Mouse (Mus musculus): ENCODE measurements around the gene Ttll11. TPM values are rescaled to one million over a fixed set of nuclear protein-coding genes. Genes with fewer than 3 reads are reported as not detected.

Gene Ttll11
- polyA plus RNA-seq, 1 experiment from 2014 or later: 0.34 TPM

DNA sequence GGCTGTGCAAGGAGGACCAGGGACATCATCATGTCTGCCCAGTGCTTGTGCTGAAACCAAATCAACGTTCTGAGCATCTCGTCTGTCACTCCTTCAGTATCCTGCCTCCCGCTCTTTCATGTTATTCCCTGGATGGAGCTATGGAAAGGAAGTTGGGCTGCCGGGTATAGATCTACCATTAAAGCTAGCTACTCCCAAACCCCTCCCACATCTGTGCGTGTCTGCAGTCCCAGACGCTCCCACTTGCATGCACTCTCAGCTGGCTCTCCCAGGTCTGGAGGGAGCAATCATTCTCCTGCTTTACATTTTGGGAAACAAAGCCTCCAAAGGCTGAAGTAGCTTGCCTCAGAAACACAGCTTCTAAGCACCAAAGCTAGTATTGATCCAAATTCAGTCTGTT is 146.2 kb downstream of the Ttll11 start:
- ATAC-seq (ENCODE audit: insufficient read depth, low FRiP score): no peak
- no peak overlapping the region for H3K4me2 ChIP-seq (ENCODE audit: low read depth, low read length)
- 0 out of 2 replicates have a peak, but pooled peaks cover 10% of the 10 kb centered on the region for H3K4me1 ChIP-seq (ENCODE audit: control insufficient read depth, insufficient read depth, low read length)
- H3K27me3 ChIP-seq (ENCODE audit: control insufficient read depth, insufficient read depth, low read length): no peaks in the 10 kb centered on the region
- H3K9me3 ChIP-seq (replicated peaks; ENCODE audit: control insufficient read depth, low read length): peaks cover 14% of the 10 kb centered on the region
- H3K9ac ChIP-seq (ENCODE audit: low read length): no peak overlapping the region
- H3K36me3 ChIP-seq (ENCODE audit: control insufficient read depth, insufficient read depth, low read length): no peaks in the 10 kb centered on the region
- no peak overlapping the region for H3K4me3 ChIP-seq (replicated peaks; ENCODE audit: low read length)
- 54% methylated on average over 6 of the region's 6 CpGs for WGBS
- H3K27ac ChIP-seq (ENCODE audit: low read length): no peak overlapping the region

DNA sequence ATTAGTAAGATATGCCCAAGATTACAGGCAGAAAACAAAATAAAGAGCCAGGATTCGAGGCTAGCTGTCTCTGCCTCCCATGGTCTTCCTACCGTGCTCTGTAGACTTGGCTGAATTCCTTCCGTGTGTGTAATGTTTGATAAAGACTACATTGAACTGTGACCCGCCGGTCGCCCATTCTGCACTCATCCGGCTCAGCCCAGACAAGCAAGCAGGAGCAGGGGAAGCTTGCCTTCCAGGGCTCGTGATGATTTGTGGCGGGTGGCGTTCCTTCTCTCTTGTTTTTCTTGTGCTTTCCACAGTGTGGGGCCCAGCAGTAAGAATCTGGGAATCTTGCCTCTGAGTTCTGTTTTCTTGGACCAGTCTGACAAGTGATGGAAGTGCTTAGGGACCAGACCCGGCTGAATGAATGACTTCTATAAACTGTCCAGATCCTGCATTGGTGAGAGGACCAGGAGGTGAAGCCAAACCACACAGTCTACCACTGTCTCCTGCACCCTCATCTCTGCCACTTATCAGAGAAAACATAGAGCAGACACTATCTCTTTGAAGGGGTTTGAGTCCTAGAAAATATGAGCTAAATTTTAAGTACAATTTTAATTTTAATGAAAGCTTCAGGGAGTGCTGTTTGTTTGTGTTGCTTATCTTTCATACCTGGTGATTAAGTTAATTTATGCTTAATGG is 146.8 kb downstream of the Ttll11 start:
- peak; percentile 79; the same call in 1 of the 2 replicates for ATAC-seq (ENCODE audit: insufficient read depth, low FRiP score)
- Histone ChIP-seq H3K4me1 (ENCODE audit: control insufficient read depth, insufficient read depth, low read length) (0 out of 2 replicates have a peak, but pooled peaks cover 10% of the 10 kb centered on the region), H3K27me3 (ENCODE audit: control insufficient read depth, insufficient read depth, low read length) (no peaks in the 10 kb centered on the region), H3K4me3 (replicated peaks; ENCODE audit: low read length) (no peak overlapping the region), H3K9me3 (replicated peaks; ENCODE audit: control insufficient read depth, low read length) (peaks cover 14% of the 10 kb centered on the region), H3K27ac (ENCODE audit: low read length) (no peak overlapping the region), H3K36me3 (ENCODE audit: control insufficient read depth, insufficient read depth, low read length) (no peaks in the 10 kb centered on the region), H3K9ac (ENCODE audit: low read length) (no peak overlapping the region), H3K4me2 (ENCODE audit: low read depth, low read length) (no peak overlapping the region)
- WGBS: 13% methylated on average over 11 of the region's 11 CpGs

DNA sequence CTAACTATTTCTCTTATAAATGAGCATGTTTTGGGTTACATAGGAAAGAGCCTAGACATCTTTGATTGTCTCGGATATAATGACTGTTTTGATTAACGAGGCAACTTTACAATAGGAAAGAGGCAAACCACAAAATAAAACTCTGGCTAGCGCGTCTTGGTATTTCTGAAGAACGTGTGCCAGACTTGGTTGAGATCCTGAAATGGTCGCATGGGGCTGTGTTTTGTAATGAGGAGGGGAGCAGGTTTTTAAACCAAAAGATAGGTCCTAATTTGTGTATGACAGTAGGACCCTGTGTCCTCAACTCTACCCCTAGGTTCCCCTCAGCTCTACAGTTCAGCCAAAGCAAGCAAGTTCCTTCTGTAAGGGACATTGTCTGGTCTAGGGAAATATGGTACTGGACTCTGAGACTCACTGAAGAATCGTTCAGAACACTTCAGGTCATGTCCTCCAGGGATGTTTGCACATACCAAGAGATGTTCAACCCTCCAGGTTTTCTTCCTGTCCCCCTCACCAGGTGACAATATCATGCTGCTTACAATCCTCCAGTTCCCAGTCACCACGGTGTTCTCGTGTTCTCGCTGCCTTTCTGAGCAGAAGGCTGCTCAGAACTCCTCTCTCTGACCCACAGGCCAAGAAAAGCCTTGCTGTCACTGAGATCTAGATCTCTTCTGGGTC is 147.7 kb downstream of the Ttll11 start:
- Histone ChIP-seq H3K27me3 (ENCODE audit: control insufficient read depth, insufficient read depth, low read length) (no peaks in the 10 kb centered on the region), H3K9ac (ENCODE audit: low read length) (no peak overlapping the region), H3K4me2 (ENCODE audit: low read depth, low read length) (no peak overlapping the region), H3K27ac (ENCODE audit: low read length) (no peak overlapping the region), H3K36me3 (ENCODE audit: control insufficient read depth, insufficient read depth, low read length) (no peaks in the 10 kb centered on the region), H3K4me1 (ENCODE audit: control insufficient read depth, insufficient read depth, low read length) (0 out of 2 replicates have a peak, but pooled peaks cover 10% of the 10 kb centered on the region), H3K9me3 (replicated peaks; ENCODE audit: control insufficient read depth, low read length) (peaks cover 7% of the 10 kb centered on the region), H3K4me3 (replicated peaks; ENCODE audit: low read length) (no peak overlapping the region)
- ATAC-seq (ENCODE audit: insufficient read depth, low FRiP score): no peak
- WGBS: 76% methylated on average over 10 of the region's 10 CpGs

GRCm38 (mm10) chr2:35830966-35831903 is 148.5 kb downstream of the Ttll11 start:
- H3K27me3 ChIP-seq (ENCODE audit: control insufficient read depth, insufficient read depth, low read length): no peaks in the 10 kb centered on the region
- H3K9me3 ChIP-seq (replicated peaks; ENCODE audit: control insufficient read depth, low read length): no peaks in the 10 kb centered on the region
- H3K4me3 ChIP-seq (replicated peaks; ENCODE audit: low read length): no peak overlapping the region
- no peak overlapping the region for H3K27ac ChIP-seq (ENCODE audit: low read length)
- 0 out of 2 replicates have a peak, but pooled peaks cover 10% of the 10 kb centered on the region for H3K4me1 ChIP-seq (ENCODE audit: control insufficient read depth, insufficient read depth, low read length)
- WGBS: 70% methylated on average over 6 of the region's 6 CpGs
- no peak overlapping the region for H3K9ac ChIP-seq (ENCODE audit: low read length)
- H3K4me2 ChIP-seq (ENCODE audit: low read depth, low read length): no peak overlapping the region
- no peaks in the 10 kb centered on the region for H3K36me3 ChIP-seq (ENCODE audit: control insufficient read depth, insufficient read depth, low read length)
- ATAC-seq (ENCODE audit: insufficient read depth, low FRiP score): no peak

DNA sequence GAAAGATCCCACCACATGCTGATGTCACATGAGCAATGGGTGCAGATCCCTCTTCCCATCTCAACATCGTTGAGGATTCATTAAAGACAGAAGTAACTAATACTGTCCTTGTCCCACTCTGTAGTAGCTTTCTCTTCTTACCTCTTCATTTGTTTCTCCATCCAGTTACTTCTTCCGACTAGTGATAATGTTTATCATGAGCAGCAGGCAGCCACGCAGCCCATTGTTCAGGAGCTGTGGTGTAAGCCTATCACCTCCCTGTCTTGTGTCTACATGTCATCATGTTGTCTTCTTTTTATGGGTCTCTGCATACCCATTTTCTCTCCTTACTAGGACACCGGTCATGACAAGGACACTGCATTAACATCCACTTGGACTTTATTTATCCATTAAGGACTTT is 150.6 kb downstream of the Ttll11 start:
- 87% methylated on average over 4 of the region's 4 CpGs for WGBS
- H3K4me2 ChIP-seq (ENCODE audit: low read depth, low read length): no peak overlapping the region
- no peak overlapping the region for H3K9ac ChIP-seq (ENCODE audit: low read length)
- 0 out of 2 replicates have a peak, but pooled peaks cover 10% of the 10 kb centered on the region for H3K4me1 ChIP-seq (ENCODE audit: control insufficient read depth, insufficient read depth, low read length)
- no peaks in the 10 kb centered on the region for H3K27me3 ChIP-seq (ENCODE audit: control insufficient read depth, insufficient read depth, low read length)
- no peak overlapping the region for H3K27ac ChIP-seq (ENCODE audit: low read length)
- no peak for ATAC-seq (ENCODE audit: insufficient read depth, low FRiP score)
- no peaks in the 10 kb centered on the region for H3K36me3 ChIP-seq (ENCODE audit: control insufficient read depth, insufficient read depth, low read length)
- H3K9me3 ChIP-seq (replicated peaks; ENCODE audit: control insufficient read depth, low read length): no peaks in the 10 kb centered on the region
- H3K4me3 ChIP-seq (replicated peaks; ENCODE audit: low read length): no peak overlapping the region

DNA sequence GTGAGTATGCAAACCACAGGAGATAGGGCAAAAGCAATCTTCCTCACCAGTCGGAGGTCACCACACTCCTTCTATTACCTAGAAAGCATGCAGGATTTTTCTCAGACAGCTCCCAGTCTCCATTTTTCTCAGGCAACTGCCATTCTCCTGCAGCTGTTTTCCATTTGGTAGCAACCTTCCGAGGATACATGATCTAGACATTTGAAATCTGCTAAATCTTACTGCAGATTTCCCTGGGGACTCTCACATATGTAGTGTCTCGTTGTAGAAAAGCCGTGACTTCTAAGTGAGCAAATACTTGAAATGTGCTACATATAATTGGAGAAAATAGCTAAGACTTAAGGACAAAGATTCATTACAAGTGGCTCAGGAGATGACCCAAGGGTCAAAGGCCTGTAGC is 151.8 kb downstream of the Ttll11 start:
- Histone ChIP-seq H3K27me3 (ENCODE audit: control insufficient read depth, insufficient read depth, low read length) (no peaks in the 10 kb centered on the region), H3K27ac (ENCODE audit: low read length) (no peak overlapping the region), H3K36me3 (ENCODE audit: control insufficient read depth, insufficient read depth, low read length) (no peaks in the 10 kb centered on the region), H3K9ac (ENCODE audit: low read length) (no peak overlapping the region), H3K4me1 (ENCODE audit: control insufficient read depth, insufficient read depth, low read length) (0 out of 2 replicates have a peak, but pooled peaks cover 7% of the 10 kb centered on the region), H3K4me3 (replicated peaks; ENCODE audit: low read length) (no peak overlapping the region), H3K9me3 (replicated peaks; ENCODE audit: control insufficient read depth, low read length) (no peaks in the 10 kb centered on the region), H3K4me2 (ENCODE audit: low read depth, low read length) (no peak overlapping the region)
- ATAC-seq (ENCODE audit: insufficient read depth, low FRiP score): no peak
- 76% methylated on average over 4 of the region's 4 CpGs for WGBS

- WGBS: 54% methylated on average over 7 of the region's 7 CpGs
- ATAC-seq (ENCODE audit: insufficient read depth, low FRiP score): no peak
- Histone ChIP-seq H3K4me2 (ENCODE audit: low read depth, low read length) (no peak overlapping the region), H3K9ac (ENCODE audit: low read length) (no peak overlapping the region), H3K27ac (ENCODE audit: low read length) (no peak overlapping the region), H3K9me3 (replicated peaks; ENCODE audit: control insufficient read depth, low read length) (no peaks in the 10 kb centered on the region), H3K4me1 (ENCODE audit: control insufficient read depth, insufficient read depth, low read length) (no peaks in the 10 kb centered on the region), H3K36me3 (ENCODE audit: control insufficient read depth, insufficient read depth, low read length) (no peaks in the 10 kb centered on the region), H3K27me3 (ENCODE audit: control insufficient read depth, insufficient read depth, low read length) (no peaks in the 10 kb centered on the region), H3K4me3 (replicated peaks; ENCODE audit: low read length) (no peak overlapping the region)
Observed at GRCm38 (mm10) chr2:35825157-35825556, 154.6 kb downstream of the Ttll11 start.

DNA sequence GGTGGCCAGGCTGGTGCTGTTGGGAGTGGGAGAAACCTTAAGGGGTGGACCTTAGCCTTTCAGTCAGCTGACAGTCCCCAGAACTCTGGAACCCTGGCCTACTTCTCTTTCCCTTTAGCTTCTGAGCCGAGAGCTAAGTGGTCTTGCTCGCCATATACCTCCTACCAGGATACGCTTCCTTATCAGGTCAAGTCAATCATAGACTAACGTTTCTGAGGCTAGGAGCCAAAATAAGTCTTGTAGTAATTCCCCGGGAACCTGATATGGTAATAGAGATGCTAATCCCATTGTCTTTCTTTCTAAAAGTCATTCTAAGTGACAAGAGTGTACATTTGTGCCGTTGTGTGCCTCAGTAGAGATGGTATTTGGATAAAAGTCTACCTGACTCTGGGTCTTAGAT is 156.1 kb downstream of the Ttll11 start:
- Histone ChIP-seq H3K36me3 (ENCODE audit: control insufficient read depth, insufficient read depth, low read length) (no peaks in the 10 kb centered on the region), H3K9me3 (replicated peaks; ENCODE audit: control insufficient read depth, low read length) (no peaks in the 10 kb centered on the region), H3K9ac (ENCODE audit: low read length) (no peak overlapping the region), H3K27ac (ENCODE audit: low read length) (no peak overlapping the region), H3K27me3 (ENCODE audit: control insufficient read depth, insufficient read depth, low read length) (no peaks in the 10 kb centered on the region), H3K4me1 (ENCODE audit: control insufficient read depth, insufficient read depth, low read length) (0 out of 2 replicates have a peak, but pooled peaks cover 2% of the 10 kb centered on the region), H3K4me2 (ENCODE audit: low read depth, low read length) (no peak overlapping the region), H3K4me3 (replicated peaks; ENCODE audit: low read length) (no peak overlapping the region)
- 77% methylated on average over 6 of the region's 6 CpGs for WGBS
- ATAC-seq (ENCODE audit: insufficient read depth, low FRiP score): no peak
